Mouse (Mus musculus) inflammation-experienced regulatory T-cells, adult 16 weeks (primary cell): ENCODE data around the gene Rgs18. TPM values are rescaled to one million over a fixed set of nuclear protein-coding genes. Genes with fewer than 3 reads are reported as not detected.

ENCODE experiments used
- polyA plus RNA-seq: library from polyadenylated mRNA; unstranded; fragments of 100-300 nt; shearing (Covaris generic); gene quantifications from one replicate; pipeline ENCODE4 v1.2.1, GENCODE M21; 2017

The Rgs18 gene
- polyA plus RNA-seq, result 0.15 TPM

DNA sequence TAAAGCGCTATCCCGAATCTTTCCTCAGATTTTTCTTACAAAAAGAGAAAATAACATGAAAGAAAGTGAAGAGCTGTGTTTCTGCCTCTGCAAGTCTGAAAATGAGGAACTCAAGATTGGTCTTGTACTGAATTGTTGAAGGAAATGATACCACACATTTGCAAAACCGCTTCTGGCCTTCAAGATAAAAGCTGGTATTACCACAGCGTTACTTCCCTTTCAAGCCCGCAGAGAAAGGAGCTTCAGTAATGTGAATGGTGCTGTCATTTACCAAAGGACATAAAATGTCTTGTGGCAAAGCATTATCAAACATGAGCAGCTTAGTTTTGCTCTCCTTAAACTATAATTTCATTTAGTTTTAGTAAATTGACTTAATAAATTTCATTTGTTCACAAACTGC, at the start of gene Rgs18:
TSS of gene Rgs18 (minus strand) at position 105 of the 400 bp plus-strand sequence.

Other genes with a start within 250 kb of the Rgs18 start
- gene Rgs21, start 207.8 kb downstream of the Rgs18 start, polyA plus RNA-seq, result not detected